Mouse (Mus musculus) right cerebral cortex, postnatal 4 days (tissue): ENCODE results near the gene Kitl.

Experiments used
- DNase-seq: peaks from one replicate; pipeline ENCODE4 v3.0.0-alpha.2; 2022

The Kitl gene

GRCm38 (mm10) chr10:100127837-100128743 lies 112.7 kb downstream of the Kitl start:
- peak; percentile 5 for DNase-seq

- DNase-seq = no peak
These were observed 116.2 kb downstream of the Kitl start for GRCm38 (mm10) chr10:100131657-100132056.

- no peak for DNase-seq
These were observed 116.9 kb downstream of the Kitl start for GRCm38 (mm10) chr10:100132304-100132703.

GRCm38 (mm10) chr10:100138552-100138951 lies 123.1 kb downstream of the Kitl start:
- no peak for DNase-seq

- DNase-seq = no peak
These were observed 132.7 kb downstream of the Kitl start for GRCm38 (mm10) chr10:100148123-100148522.
